Mouse (Mus musculus) testis, adult 2 months (tissue): ENCODE measurements around the gene Map2k1. TPM values are rescaled to one million over a fixed set of nuclear protein-coding genes. Genes with fewer than 3 reads are reported as not detected.
"Not testable (repeated sequence)": the region's sequence is repeated elsewhere in the genome, so short reads cannot be mapped to it uniquely, and the experiment has no call there.

Experiments used
- H3K27ac ChIP-seq: fragments of 200-500 bp; 2 replicates; pipeline ENCODE4 v1.5.1; 2012; ENCODE audit warnings: low read depth, low read length; ENCODE audit not compliant: control insufficient read depth, insufficient read depth
- H3K27me3 ChIP-seq: fragments of 200-500 bp; 2 replicates; pipeline ENCODE4 v1.6.1; 2012; ENCODE audit warnings: mild to moderate bottlenecking, low read length, moderate library complexity; ENCODE audit not compliant: control insufficient read depth, insufficient read depth
- H3K36me3 ChIP-seq: fragments of 200-500 bp; 2 replicates; pipeline ENCODE4 v1.6.1; 2012; ENCODE audit warnings: mild to moderate bottlenecking, low read length; ENCODE audit not compliant: control insufficient read depth, insufficient read depth
- H3K4me1 ChIP-seq: fragments of 200-500 bp; 2 replicates; pipeline ENCODE4 v1.6.1; 2012; ENCODE audit warnings: low read length; ENCODE audit not compliant: control insufficient read depth, insufficient read depth
- H3K4me3 ChIP-seq: fragments of 200-500 bp; 2 replicates; pipeline ENCODE4 v1.5.1; 2012; ENCODE audit warnings: low read depth, mild to moderate bottlenecking, low read length, moderate library complexity, mixed read lengths; ENCODE audit not compliant: control insufficient read depth
- CTCF ChIP-seq: fragments of 200-500 bp; IDR thresholded peaks from 2 replicates; pipeline ENCODE4 v1.5.1; 2012; ENCODE audit warnings: low read depth, mild to moderate bottlenecking, inconsistent platforms, low read length, moderate library complexity; ENCODE audit not compliant: control insufficient read depth, insufficient read depth, insufficient replicate concordance
- POLR2A ChIP-seq: fragments of 200-500 bp; IDR thresholded peaks from 2 replicates; pipeline ENCODE4 v1.6.1; 2012; ENCODE audit warnings: low read depth, mild to moderate bottlenecking, inconsistent platforms, low read length, moderate library complexity; ENCODE audit not compliant: control insufficient read depth
- polyA plus RNA-seq: library from polyadenylated mRNA; depleted of rRNA; stranded (reverse); fragments of >200 nt; gene quantifications from 2 replicates; pipeline ENCODE4 v1.2.3, GENCODE M21; 2012

Gene Map2k1
- polyA plus RNA-seq, 1 experiment, result 5.8 TPM

GRCm38 (mm10) chr9:64174766-64175165 lies 78.7 kb downstream of the Map2k1 start:
- Histone ChIP-seq H3K27ac (no peak overlapping the region), H3K4me1 (peaks cover 7% of the 10 kb centered on the region), H3K4me3 (peak overlapping the region; percentile 80), H3K27me3 (no peaks in the 10 kb centered on the region), H3K36me3 (no peaks in the 10 kb centered on the region)
- no peak for TF ChIP-seq POLR2A
- no peak for TF ChIP-seq CTCF

- H3K4me1 ChIP-seq, result peaks cover 7% of the 10 kb centered on the region
- H3K27me3 ChIP-seq, result no peaks in the 10 kb centered on the region
- H3K4me3 ChIP-seq, result no peak overlapping the region
- TF ChIP-seq CTCF (no peak), POLR2A (no peak)
- no peak overlapping the region for H3K27ac ChIP-seq
- no peaks in the 10 kb centered on the region for H3K36me3 ChIP-seq
Observed at GRCm38 (mm10) chr9:64174341-64174740, 79.1 kb downstream of the Map2k1 start.

- Histone ChIP-seq H3K4me1 (peaks cover 7% of the 10 kb centered on the region), H3K36me3 (no peaks in the 10 kb centered on the region), H3K4me3 (peak overlapping the region; percentile 100), H3K27me3 (no peaks in the 10 kb centered on the region), H3K27ac (peak overlapping the region; percentile 97)
- no peak for TF ChIP-seq POLR2A
- TF ChIP-seq CTCF, result no peak
Observed at GRCm38 (mm10) chr9:64173666-64174220, 79.7 kb downstream of the Map2k1 start.

GRCm38 (mm10) chr9:64172816-64173665 lies 80.4 kb downstream of the Map2k1 start, which contains the start of the genes Zwilch and Rpl4:
Gene Zwilch (minus strand): TSS chr9:64173104.
Gene Rpl4 (plus strand): TSS chr9:64173375.
- TF ChIP-seq CTCF, result no peak
- peak; percentile 92 for TF ChIP-seq POLR2A
- Histone ChIP-seq H3K27me3 (no peaks in the 10 kb centered on the region), H3K4me3 (peak within 1 kb of the TSS; percentile 100), H3K4me1 (peaks cover 7% of the 10 kb centered on the region), H3K36me3 (no peaks in the 10 kb centered on the region), H3K27ac (peak within 1 kb of the TSS; percentile 99)

GRCm38 (mm10) chr9:64172145-64172815 lies 81.2 kb downstream of the Map2k1 start:
- H3K36me3 ChIP-seq, result no peaks in the 10 kb centered on the region
- H3K4me3 ChIP-seq, result peak overlapping the region; percentile 100
- H3K27me3 ChIP-seq, result no peaks in the 10 kb centered on the region
- peaks cover 7% of the 10 kb centered on the region for H3K4me1 ChIP-seq
- TF ChIP-seq POLR2A (no peak), CTCF (no peak)
- H3K27ac ChIP-seq, result peak overlapping the region; percentile 99

- not testable (repeated sequence) for H3K27me3 ChIP-seq, H3K4me1 ChIP-seq, H3K4me3 ChIP-seq, H3K36me3 ChIP-seq, H3K27ac ChIP-seq
Observed at GRCm38 (mm10) chr9:64169967-64170366, 83.5 kb downstream of the Map2k1 start.

GRCm38 (mm10) chr9:64160471-64160870 lies 93.0 kb downstream of the Map2k1 start:
- no peaks in the 10 kb centered on the region for H3K4me1 ChIP-seq
- no peak overlapping the region for H3K27ac ChIP-seq
- peaks cover 5% of the 10 kb centered on the region for H3K36me3 ChIP-seq
- TF ChIP-seq CTCF (no peak), POLR2A (no peak)
- no peaks in the 10 kb centered on the region for H3K27me3 ChIP-seq
- no peak overlapping the region for H3K4me3 ChIP-seq
